8 mouse cellular contexts compared by ENCODE assay signal in the genomic region with DNA sequence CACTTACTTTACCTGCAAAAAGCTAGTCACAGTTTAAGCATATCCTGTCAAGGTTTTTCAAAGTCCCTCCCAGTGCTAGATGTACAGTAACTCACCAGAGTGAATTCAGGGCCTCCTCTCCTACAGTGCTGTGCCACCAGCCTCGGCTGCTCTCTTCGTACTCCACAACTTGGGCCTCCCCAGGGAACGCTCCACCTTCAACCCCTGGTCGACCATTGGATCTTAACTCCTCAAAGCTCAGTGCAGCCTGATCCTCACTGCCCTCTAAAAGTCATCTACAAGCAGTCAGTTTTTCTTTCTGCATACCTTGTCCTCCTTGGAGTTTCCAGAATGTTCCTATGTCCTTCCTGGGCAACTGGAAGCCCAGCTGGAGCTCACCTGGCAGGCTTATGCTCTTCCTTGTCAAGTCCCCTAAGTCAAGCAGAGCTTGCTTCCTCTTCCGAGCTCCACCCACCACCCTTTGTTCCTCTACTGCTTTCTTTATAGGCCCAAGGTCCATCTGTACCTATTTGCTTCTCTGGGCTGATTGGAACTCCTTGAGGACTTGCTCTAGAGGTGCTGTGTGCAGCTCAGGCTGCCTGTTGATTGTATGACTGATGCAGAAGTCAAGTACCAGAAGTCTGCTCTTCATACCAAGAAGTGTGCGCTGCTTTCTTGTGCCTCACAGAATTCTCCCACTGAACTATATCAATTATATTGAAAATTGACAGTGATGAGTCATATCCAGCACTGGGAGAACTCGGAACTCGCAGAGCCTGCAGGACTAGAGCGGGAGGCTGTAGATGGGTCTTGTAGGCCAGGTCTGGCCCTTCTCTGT.
DNase-seq lines count a peak whose midpoint lies in the region; ATAC-seq and TF ChIP-seq lines count a peak whose summit lies in the region.

No protein-coding gene starts in this region.

- peak; percentile 26; the same call in 1 of the 2 replicates for ATAC-seq in hindbrain, embryonic 13.5 days (ENCODE audit: low FRiP score)
- ATAC-seq in liver, embryonic 11.5 days (replicated peaks; ENCODE audit: low FRiP score) = 0 out of 2 replicates have a peak, but pooled peaks have one; percentile 11
- ATAC-seq in neural tube, embryonic 12.5 days (ENCODE audit: low FRiP score, low read depth) = no peak

- peaks cover 22% of the 10 kb centered on the region for H3K4me1 ChIP-seq in cerebellum, adult 2 months (ENCODE audit: control insufficient read depth, insufficient read depth, low read length)
- H3K4me1 ChIP-seq in hindbrain, embryonic 13.5 days (replicated peaks) = peaks cover 68% of the 10 kb centered on the region
- peaks cover 36% of the 10 kb centered on the region for H3K4me1 ChIP-seq in liver, embryonic 11.5 days (replicated peaks; ENCODE audit: control insufficient read depth, insufficient read depth, low read length)
- H3K4me1 ChIP-seq in neural tube, embryonic 12.5 days = peaks cover 42% of the 10 kb centered on the region

- DNase-seq in cerebellum, adult 2 months = no peak
- DNase-seq in cerebellum, adult 11 months = no peak
- peak; percentile 13 for DNase-seq in c-Kit-negative CD71-positive TER-119-positive erythroid progenitor cells, embryonic 14.5 days (ENCODE audit: low read depth, low spot score)
- no peak for DNase-seq in liver, embryonic 11.5 days (ENCODE audit: low spot score)
- no peak for DNase-seq in left cerebral cortex, adult 9 months (ENCODE audit: low spot score in 2 of 2)
- DNase-seq in urinary bladder, postnatal 10 days (ENCODE audit: low spot score) = no peak

- TF ChIP-seq POLR2A in cerebellum, adult 2 months (IDR thresholded peaks at IDR 0.05; ENCODE audit: borderline replicate concordance, insufficient read depth, low read length) = no peak

- WGBS in cerebellum, adult 2 months = 27% methylated on average over 9 of the region's 9 CpGs
- WGBS in hindbrain, embryonic 13.5 days = 36% methylated on average over 9 of the region's 9 CpGs
- 37% methylated on average over 9 of the region's 9 CpGs for WGBS in liver, embryonic 11.5 days
- 35% methylated on average over 9 of the region's 9 CpGs for WGBS in neural tube, embryonic 12.5 days

- peak overlapping the region; percentile 91 for H3K4me2 ChIP-seq in hindbrain, embryonic 13.5 days
- H3K4me2 ChIP-seq in liver, embryonic 11.5 days = peak overlapping the region; percentile 82
- peak overlapping the region; percentile 87 for H3K4me2 ChIP-seq in neural tube, embryonic 12.5 days (replicated peaks)

- H3K9ac ChIP-seq in hindbrain, embryonic 13.5 days = peak overlapping the region; percentile 94
- peak overlapping the region; percentile 94 for H3K9ac ChIP-seq in liver, embryonic 11.5 days (ENCODE audit: low read depth, low read length)
- peak overlapping the region; percentile 87 for H3K9ac ChIP-seq in neural tube, embryonic 12.5 days

- no peaks in the 10 kb centered on the region for H3K27me3 ChIP-seq in cerebellum, adult 2 months (ENCODE audit: control insufficient read depth, insufficient read depth, low read length)
- H3K27me3 ChIP-seq in hindbrain, embryonic 13.5 days = no peaks in the 10 kb centered on the region
- no peaks in the 10 kb centered on the region for H3K27me3 ChIP-seq in liver, embryonic 11.5 days (replicated peaks; ENCODE audit: control insufficient read depth, insufficient read depth, low read length)
- H3K27me3 ChIP-seq in neural tube, embryonic 12.5 days (replicated peaks) = no peaks in the 10 kb centered on the region

- TF ChIP-seq CTCF in cerebellum, adult 2 months (IDR thresholded peaks at IDR 0.05; ENCODE audit: borderline replicate concordance, insufficient read depth, low read depth, low read length) = no peak

- H3K27ac ChIP-seq in cerebellum, adult 2 months (ENCODE audit: insufficient read depth, low read length) = peak overlapping the region; percentile 98
- peak overlapping the region; percentile 96 for H3K27ac ChIP-seq in hindbrain, embryonic 13.5 days
- H3K27ac ChIP-seq in liver, embryonic 11.5 days (ENCODE audit: low read depth, low read length) = peak overlapping the region; percentile 91
- peak overlapping the region; percentile 88 for H3K27ac ChIP-seq in neural tube, embryonic 12.5 days

- no peaks in the 10 kb centered on the region for H3K9me3 ChIP-seq in hindbrain, embryonic 13.5 days
- H3K9me3 ChIP-seq in liver, embryonic 11.5 days (ENCODE audit: control insufficient read depth, low read length) = no peaks in the 10 kb centered on the region
- H3K9me3 ChIP-seq in neural tube, embryonic 12.5 days = no peaks in the 10 kb centered on the region

- H3K4me3 ChIP-seq in cerebellum, adult 2 months (replicated peaks; ENCODE audit: insufficient read depth, low read depth, low read length) = peak overlapping the region; percentile 87
- H3K4me3 ChIP-seq in hindbrain, embryonic 13.5 days = peak overlapping the region; percentile 78
- H3K4me3 ChIP-seq in liver, embryonic 11.5 days (ENCODE audit: low read depth, low read length) = peak overlapping the region; percentile 90
- peak overlapping the region; percentile 79 for H3K4me3 ChIP-seq in neural tube, embryonic 12.5 days

- H3K36me3 ChIP-seq in hindbrain, embryonic 13.5 days = 0 out of 2 replicates have a peak, but pooled peaks cover 8% of the 10 kb centered on the region
- no peaks in the 10 kb centered on the region; the same call in 1 of the 2 replicates for H3K36me3 ChIP-seq in liver, embryonic 11.5 days (ENCODE audit: control insufficient read depth, insufficient read depth, low read length)
- H3K36me3 ChIP-seq in neural tube, embryonic 12.5 days = peaks cover 6% of the 10 kb centered on the region; the same call in 1 of the 2 replicates
